Mouse (Mus musculus) G1E (cell line): ENCODE results near the gene Wdr61. TPM values are rescaled to one million over a fixed set of nuclear protein-coding genes. Genes with fewer than 3 reads are reported as not detected.

Experiments used
- ATAC-seq: 2 replicates; pipeline ENCODE4 v1.8.0; 2016; ENCODE audit warnings: mild to moderate bottlenecking; ENCODE audit not compliant: insufficient number of reproducible peaks, poor library complexity, low FRiP score, severe bottlenecking; ENCODE audit errors: extremely low read depth
- DNase-seq: peaks from one replicate; pipeline ENCODE4 v3.0.0; 2012; ENCODE audit warnings: low spot score
- H3K27me3 ChIP-seq: 2 replicates; pipeline ENCODE4 v1.6.1; 2012; ENCODE audit warnings: mild to moderate bottlenecking, low read length, inconsistent platforms; ENCODE audit not compliant: insufficient read depth
- H3K36me3 ChIP-seq: replicated peaks from 2 replicates; pipeline ENCODE3; 2012; ENCODE audit warnings: mild to moderate bottlenecking, inconsistent platforms
- H3K4me1 ChIP-seq: 2 replicates; pipeline ENCODE4 v1.6.1; 2012; ENCODE audit warnings: low read depth, low read length, inconsistent platforms, mixed read lengths; ENCODE audit not compliant: insufficient read depth
- H3K4me3 ChIP-seq: 2 replicates; pipeline ENCODE4 v1.5.1; 2012; ENCODE audit warnings: low read depth, mild to moderate bottlenecking, inconsistent platforms, low read length, moderate library complexity, mixed read lengths
- H3K9me3 ChIP-seq: replicated peaks from 2 replicates; pipeline ENCODE4 v1.6.1; 2012; ENCODE audit warnings: inconsistent platforms
- CTCF ChIP-seq: IDR thresholded peaks from 2 replicates; pipeline ENCODE4 v1.5.1; 2012; ENCODE audit warnings: low read depth, low read length, inconsistent platforms, mixed read lengths
- GATA1 ChIP-seq: IDR thresholded peaks from 2 replicates; pipeline ENCODE4 v1.6.1; 2012; ENCODE audit warnings: borderline replicate concordance, low read length, inconsistent platforms, mixed read lengths
- GATA2 ChIP-seq: IDR thresholded peaks from 2 replicates; pipeline ENCODE4 v1.6.1; 2012; ENCODE audit warnings: low read depth, low read length, inconsistent platforms, borderline replicate concordance
- POLR2AphosphoS5 ChIP-seq: IDR thresholded peaks from 2 replicates; pipeline ENCODE4 v1.6.1; 2012; ENCODE audit warnings: low read depth, low read length, inconsistent platforms; ENCODE audit not compliant: insufficient replicate concordance
- TAL1 ChIP-seq: conservative IDR thresholded peaks from 2 replicates; pipeline ENCODE4 v1.6.1; 2012; ENCODE audit warnings: low read depth, low read length, inconsistent platforms, mixed read lengths
- polyA plus RNA-seq: library from polyadenylated mRNA; stranded (reverse); fragments of >175 nt; gene quantifications from 2 replicates; pipeline ENCODE4 v1.2.3, GENCODE M21; 2012
- total RNA-seq, 2 experiments: library from RNA; stranded (forward) in 1 of 2; stranded (reverse) in 1 of 2; fragments of 200-1000 nt in 1 of 2; fragments of >200 nt in 1 of 2; fragmentation: Nextera tagmentation in 1 of 2; gene quantifications; 2 replicates each; pipeline ENCODE4 v1.2.3; 2014 to 2017

Gene Wdr61
- total and polyA plus RNA-seq, 3 experiments, result 32.6 to 109 (median 55.8) TPM

DNA sequence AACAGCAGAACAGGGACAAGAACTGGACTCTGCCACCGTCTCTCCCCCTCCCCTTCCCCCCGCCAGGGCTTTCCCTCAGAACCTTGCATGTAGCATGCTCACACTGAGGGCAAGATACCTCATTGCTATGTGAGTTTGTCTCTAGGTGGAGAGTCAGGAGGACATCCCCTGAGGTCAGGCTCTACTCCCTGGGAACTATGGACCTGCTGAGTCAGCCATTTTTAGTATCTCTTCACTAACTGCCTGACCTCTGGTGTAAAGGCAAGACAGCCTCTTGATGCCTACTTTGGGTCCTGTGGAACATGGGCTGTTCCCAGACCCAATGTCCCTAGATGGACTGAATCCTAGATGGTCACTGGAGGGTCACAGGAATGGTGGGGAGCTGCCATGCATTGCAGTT lies 17.4 kb upstream of the Wdr61 start:
- ATAC-seq (no peak), DNase-seq (no peak)
- H3K4me3 ChIP-seq, result no peak overlapping the region
- TF ChIP-seq GATA1, result no peak
- H3K9me3 ChIP-seq, result no peaks in the 10 kb centered on the region
- H3K27me3 ChIP-seq, result peaks cover 17% of the 10 kb centered on the region
- peaks cover 6% of the 10 kb centered on the region; the same call in 1 of the 2 replicates for H3K4me1 ChIP-seq
- no peaks in the 10 kb centered on the region for H3K36me3 ChIP-seq

DNA sequence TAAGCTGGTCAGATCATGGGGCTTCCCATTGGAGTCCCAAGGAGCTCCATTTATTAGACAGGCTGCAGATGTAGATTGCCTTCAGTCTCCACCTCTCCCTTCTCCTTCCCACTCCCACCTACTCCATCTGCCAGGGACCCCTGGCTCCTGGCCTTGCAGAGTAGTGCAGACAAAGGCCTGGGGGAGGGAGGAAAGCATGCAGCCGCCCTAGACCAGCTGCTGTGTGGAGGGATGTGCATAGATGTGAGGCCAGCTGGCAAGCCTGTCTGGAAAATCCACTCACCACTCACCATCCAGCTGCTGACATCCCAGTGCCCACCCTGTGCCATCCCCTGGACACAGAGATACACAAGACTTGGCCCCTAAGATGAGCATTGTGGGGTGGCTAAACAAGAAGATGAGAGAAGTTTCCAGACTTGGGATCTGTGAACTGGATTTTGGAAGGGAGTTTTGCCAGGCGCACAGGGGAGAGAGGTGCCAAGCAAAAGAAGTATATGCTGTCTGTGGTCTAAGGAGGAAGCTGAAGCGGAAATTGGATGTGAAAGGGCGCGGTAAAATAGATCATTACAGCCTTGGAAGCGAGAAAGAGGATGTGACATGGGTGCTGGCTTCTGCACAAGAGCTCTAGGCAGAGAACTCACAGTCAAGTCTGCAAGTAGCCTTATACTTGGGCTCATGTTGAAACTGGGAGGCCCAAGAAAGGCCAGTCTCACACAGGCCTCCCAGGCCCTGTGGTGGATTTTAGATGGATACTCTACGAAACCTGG lies 16.1 kb upstream of the Wdr61 start:
- Histone ChIP-seq H3K9me3 (no peaks in the 10 kb centered on the region), H3K4me1 (peaks cover 6% of the 10 kb centered on the region; the same call in 1 of the 2 replicates), H3K36me3 (no peaks in the 10 kb centered on the region), H3K27me3 (peaks cover 23% of the 10 kb centered on the region), H3K4me3 (no peak overlapping the region)
- DNase-seq, result no peak
- TF ChIP-seq CTCF (no peak), TAL1 (no peak), GATA2 (no peak), POLR2AphosphoS5 (no peak), GATA1 (no peak)
- no peak for ATAC-seq

DNA sequence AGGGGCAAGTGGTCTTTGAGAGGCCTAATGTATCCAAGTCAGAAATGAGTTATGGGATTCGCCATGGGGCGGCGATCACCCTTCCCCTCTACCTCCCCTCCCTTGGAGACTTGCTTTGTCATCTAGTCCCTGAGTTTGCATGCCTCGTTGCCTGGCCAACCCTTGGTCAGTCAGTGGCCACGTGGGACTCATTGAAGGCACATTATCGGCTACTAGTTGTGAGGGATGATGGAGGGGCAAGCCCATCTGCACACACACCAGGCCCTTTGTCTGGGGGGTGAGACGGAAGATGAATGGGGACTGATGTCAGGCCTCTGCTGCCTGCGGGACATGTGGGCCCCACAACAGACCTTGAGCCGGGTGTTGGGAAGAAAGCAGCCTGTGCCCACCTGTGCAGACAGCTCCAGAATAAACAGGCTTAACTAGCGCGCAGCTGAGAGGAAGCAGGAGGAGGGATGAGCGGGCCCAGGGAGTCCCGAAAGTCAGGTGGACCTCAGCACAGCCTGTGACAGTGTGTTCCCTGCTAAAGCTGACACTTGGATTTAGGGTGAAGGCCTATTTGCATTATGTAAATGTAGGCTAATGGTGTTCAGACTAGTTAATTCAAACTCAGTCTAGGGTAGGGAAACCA lies 11.5 kb upstream of the Wdr61 start:
- ATAC-seq, result no peak
- Histone ChIP-seq H3K4me1 (no peaks in the 10 kb centered on the region), H3K9me3 (no peaks in the 10 kb centered on the region), H3K4me3 (no peak overlapping the region), H3K27me3 (peaks cover 23% of the 10 kb centered on the region), H3K36me3 (no peaks in the 10 kb centered on the region)
- no peak for TF ChIP-seq CTCF
- TF ChIP-seq GATA1, result no peak
- TF ChIP-seq TAL1, result no peak
- no peak for TF ChIP-seq GATA2
- TF ChIP-seq POLR2AphosphoS5, result no peak
- no peak for DNase-seq

DNA sequence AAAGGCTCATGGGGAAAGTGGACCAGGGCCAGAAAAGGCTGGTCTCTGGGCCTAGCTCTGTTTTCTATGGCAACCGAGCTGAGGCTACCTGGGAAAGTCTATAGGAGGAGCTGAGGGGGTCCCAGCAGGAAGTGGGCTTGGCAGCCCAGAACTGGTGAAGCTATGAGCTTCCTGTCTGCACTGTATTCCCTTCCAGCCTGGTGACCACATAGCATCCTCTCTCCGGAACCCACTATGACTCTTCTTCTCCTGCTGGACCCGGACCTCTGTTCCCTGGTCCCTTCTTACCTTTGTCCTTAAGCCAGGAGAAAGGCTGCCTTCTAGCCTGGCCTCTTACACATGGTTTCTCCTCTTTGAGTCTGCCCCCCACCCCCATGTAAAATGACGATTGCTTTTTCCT lies 9.6 kb upstream of the Wdr61 start:
- Histone ChIP-seq H3K9me3 (no peaks in the 10 kb centered on the region), H3K36me3 (no peaks in the 10 kb centered on the region), H3K27me3 (peaks cover 22% of the 10 kb centered on the region), H3K4me1 (no peaks in the 10 kb centered on the region), H3K4me3 (no peak overlapping the region)
- TF ChIP-seq CTCF (no peak), POLR2AphosphoS5 (no peak), GATA2 (no peak), GATA1 (no peak), TAL1 (no peak)
- ATAC-seq (no peak), DNase-seq (no peak)

DNA sequence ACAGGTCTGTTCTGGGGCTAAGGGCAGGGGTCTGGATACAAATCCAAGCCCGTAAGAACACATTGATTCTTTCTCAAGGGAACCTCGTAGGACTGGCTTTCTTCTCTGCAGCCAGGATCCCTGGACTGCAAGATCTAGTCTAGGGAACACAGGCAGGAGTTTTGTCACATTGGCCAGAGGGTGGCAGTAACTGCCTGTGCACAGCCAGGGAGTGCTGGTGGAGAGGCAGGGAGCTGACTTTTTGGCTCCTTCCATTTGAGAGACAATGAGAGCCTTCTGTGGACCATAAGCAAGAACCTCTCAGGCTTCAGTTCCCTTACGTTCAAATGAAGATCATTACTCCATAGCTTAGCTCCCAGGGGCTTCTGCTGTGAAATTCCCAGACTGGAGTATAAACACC lies 4.1 kb upstream of the Wdr61 start:
- H3K36me3 ChIP-seq, result no peaks in the 10 kb centered on the region
- H3K27me3 ChIP-seq, result peaks cover 20% of the 10 kb centered on the region
- no peaks in the 10 kb centered on the region for H3K9me3 ChIP-seq
- H3K4me1 ChIP-seq, result peaks cover 16% of the 10 kb centered on the region
- no peak for DNase-seq
- no peak for TF ChIP-seq CTCF
- TF ChIP-seq GATA2, result no peak
- no peak for TF ChIP-seq TAL1
- no peak for TF ChIP-seq POLR2AphosphoS5
- no peak for TF ChIP-seq GATA1
- ATAC-seq, result no peak
- no peak overlapping the region for H3K4me3 ChIP-seq

DNA sequence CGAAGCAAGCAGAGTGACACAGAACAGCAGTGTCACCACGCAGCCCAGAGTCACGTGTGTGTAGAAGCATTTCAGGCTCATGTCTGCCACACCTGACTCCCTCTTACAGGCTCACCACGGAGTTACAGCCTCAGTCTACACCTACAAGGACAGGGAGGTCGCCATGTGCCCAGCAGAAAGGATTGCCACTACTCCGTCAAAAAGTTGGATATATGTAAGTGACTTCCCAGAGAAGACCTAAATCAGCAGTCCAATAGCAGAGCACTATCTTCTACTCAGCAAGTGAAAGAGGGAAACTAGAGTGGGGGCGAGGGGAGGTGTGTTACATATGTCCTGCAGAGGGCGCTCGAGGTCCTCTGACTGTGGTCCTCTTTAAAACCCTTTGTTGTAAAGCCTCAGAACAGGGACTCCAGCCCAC lies 2.0 kb upstream of the Wdr61 start:
- H3K4me1 ChIP-seq, result peaks cover 30% of the 10 kb centered on the region
- TF ChIP-seq CTCF (peak; percentile 53), TAL1 (no peak)
- H3K36me3 ChIP-seq, result peaks cover 6% of the 10 kb centered on the region
- H3K27me3 ChIP-seq, result peaks cover 12% of the 10 kb centered on the region
- peak overlapping the region; percentile 56; the same call in 1 of the 2 replicates for H3K4me3 ChIP-seq
- no peak for ATAC-seq
- H3K9me3 ChIP-seq, result no peaks in the 10 kb centered on the region
- peak; percentile 29 for DNase-seq
